Mouse (Mus musculus) forebrain, postnatal 0 days (tissue): ENCODE data around the gene Pkdrej. TPM values are rescaled to one million over a fixed set of nuclear protein-coding genes. Genes with fewer than 3 reads are reported as not detected.
A peak's percentile ranks its signal among the peaks of the same experiment; 100 is the strongest.

Experiments
- ATAC-seq: fragments of 200-750 bp; cut with Nextera tagmentation; 2 replicates; pipeline ENCODE4 v1.8.0; 2017; ENCODE audit warnings: mild to moderate bottlenecking, moderate library complexity
- DNase-seq: peaks from one replicate; pipeline ENCODE4 v3.0.0-alpha.2; 2015
- H3K27ac ChIP-seq: fragments of 300-500 bp; sonication (generic); 2 replicates; pipeline ENCODE4 v1.5.1; 2014; ENCODE audit warnings: low read depth, mild to moderate bottlenecking, antibody characterized with exemption, low read length, moderate library complexity, mixed read lengths
- H3K27me3 ChIP-seq: fragments of 300-500 bp; sonication (generic); 2 replicates; pipeline ENCODE4 v1.6.1; 2014; ENCODE audit warnings: mild to moderate bottlenecking, low read length, mixed read lengths; ENCODE audit not compliant: insufficient read depth
- H3K36me3 ChIP-seq: fragments of 300-500 bp; sonication (generic); 2 replicates; pipeline ENCODE4 v1.6.1; 2014; ENCODE audit warnings: mild to moderate bottlenecking, moderate library complexity; ENCODE audit not compliant: insufficient read depth
- H3K4me1 ChIP-seq: fragments of 300-500 bp; sonication (generic); 2 replicates; pipeline ENCODE4 v1.6.1; 2014; ENCODE audit warnings: antibody characterized with exemption; ENCODE audit not compliant: insufficient read depth
- H3K4me2 ChIP-seq: fragments of 300-500 bp; sonication (generic); 2 replicates; pipeline ENCODE4 v1.6.1; 2014; ENCODE audit warnings: low read depth, mild to moderate bottlenecking, moderate library complexity
- H3K4me3 ChIP-seq: fragments of 300-500 bp; sonication (generic); 2 replicates; pipeline ENCODE4 v1.5.1; 2014; ENCODE audit warnings: low read depth, low read length, mixed read lengths
- H3K9ac ChIP-seq: fragments of 300-500 bp; sonication (generic); 2 replicates; pipeline ENCODE4 v1.6.1; 2014; ENCODE audit warnings: mild to moderate bottlenecking
- H3K9me3 ChIP-seq: fragments of 300-500 bp; sonication (generic); 2 replicates; pipeline ENCODE4 v1.6.1; 2016; ENCODE audit warnings: low read length
- CTCF ChIP-seq: sonication (generic); IDR thresholded peaks from 2 replicates; pipeline ENCODE4 v1.5.1; 2016; ENCODE audit warnings: antibody characterized with exemption, control low read depth, low read depth
- WGBS: fragments of 180-500 bp; shearing (Covaris S2); extraction: QIAGEN DNeasy Blood & Tissue Kit; methylation state at CpG from one replicate; pipeline ENCODE4 v1.1.7; 2014; 5-methylcytosine and 5-hydroxymethylcytosine counted together
- polyA plus RNA-seq: library from polyadenylated mRNA; unstranded; fragments of >200 nt; fragmentation: Nextera tagmentation; extraction: Ambion mirVana; gene quantifications from 2 replicates; pipeline ENCODE4 v1.2.1, GENCODE M21; 2015
- total RNA-seq: library from RNA; depleted of rRNA; stranded (reverse); fragments of >200 nt; gene quantifications from 2 replicates; pipeline ENCODE4 v1.2.3, GENCODE M21; 2014

Pkdrej gene
- total and polyA plus RNA-seq, 2 experiments from 2014 or later, result 0.12 to 0.14 TPM

- ATAC-seq (no peak), DNase-seq (no peak)
- H3K9ac ChIP-seq, result no peak overlapping the region
- H3K4me3 ChIP-seq, result no peak overlapping the region
- no peak overlapping the region for H3K4me2 ChIP-seq
- H3K36me3 ChIP-seq, result no peaks in the 10 kb centered on the region
- no peak overlapping the region for H3K27ac ChIP-seq
- 73% methylated on average over 5 of the region's 5 CpGs for WGBS
- H3K9me3 ChIP-seq, result no peaks in the 10 kb centered on the region
- no peak for TF ChIP-seq CTCF
- H3K27me3 ChIP-seq, result no peaks in the 10 kb centered on the region
- H3K4me1 ChIP-seq, result peaks cover 9% of the 10 kb centered on the region; the same call in 1 of the 2 replicates
Observed at GRCm38 (mm10) chr15:85829470-85829869, 7.9 kb upstream of the Pkdrej start.

GRCm38 (mm10) chr15:85828071-85828470 lies 6.5 kb upstream of the Pkdrej start:
- H3K9ac ChIP-seq, result no peak overlapping the region
- no peak for DNase-seq
- H3K4me2 ChIP-seq, result no peak overlapping the region
- no peaks in the 10 kb centered on the region for H3K36me3 ChIP-seq
- no peaks in the 10 kb centered on the region for H3K9me3 ChIP-seq
- no peak overlapping the region for H3K4me3 ChIP-seq
- H3K27me3 ChIP-seq, result no peaks in the 10 kb centered on the region
- WGBS, result 86% methylated on average over 4 of the region's 4 CpGs
- peaks cover 9% of the 10 kb centered on the region; the same call in 1 of the 2 replicates for H3K4me1 ChIP-seq
- no peak for ATAC-seq
- no peak overlapping the region for H3K27ac ChIP-seq
- no peak for TF ChIP-seq CTCF

DNA sequence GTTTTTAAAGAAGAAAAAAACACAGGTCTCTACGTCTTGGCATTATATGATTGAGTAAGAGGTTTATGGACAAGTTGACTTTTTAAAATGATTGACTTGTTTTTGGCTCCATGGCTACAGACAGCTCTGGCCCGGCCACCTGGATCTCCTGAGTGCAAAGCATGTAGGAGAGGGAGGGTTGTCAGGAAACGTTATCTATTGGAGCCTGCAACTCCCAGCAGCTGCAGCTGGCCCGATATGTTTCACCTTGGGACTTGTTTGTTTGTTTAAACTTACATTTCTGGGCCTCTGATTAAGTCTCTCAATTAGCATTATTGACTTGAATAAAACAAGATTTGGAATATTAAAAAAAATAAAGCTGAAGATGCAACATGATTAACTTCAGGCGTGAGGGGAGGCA lies 5.1 kb upstream of the Pkdrej start:
- Histone ChIP-seq H3K4me3 (no peak overlapping the region), H3K9ac (no peak overlapping the region), H3K36me3 (no peaks in the 10 kb centered on the region), H3K4me2 (no peak overlapping the region), H3K27me3 (no peaks in the 10 kb centered on the region), H3K4me1 (0 out of 2 replicates have a peak, but pooled peaks cover 3% of the 10 kb centered on the region), H3K9me3 (no peaks in the 10 kb centered on the region), H3K27ac (no peak overlapping the region)
- ATAC-seq (no peak), DNase-seq (no peak)
- no peak for TF ChIP-seq CTCF
- 80% methylated on average over 5 of the region's 5 CpGs for WGBS

DNA sequence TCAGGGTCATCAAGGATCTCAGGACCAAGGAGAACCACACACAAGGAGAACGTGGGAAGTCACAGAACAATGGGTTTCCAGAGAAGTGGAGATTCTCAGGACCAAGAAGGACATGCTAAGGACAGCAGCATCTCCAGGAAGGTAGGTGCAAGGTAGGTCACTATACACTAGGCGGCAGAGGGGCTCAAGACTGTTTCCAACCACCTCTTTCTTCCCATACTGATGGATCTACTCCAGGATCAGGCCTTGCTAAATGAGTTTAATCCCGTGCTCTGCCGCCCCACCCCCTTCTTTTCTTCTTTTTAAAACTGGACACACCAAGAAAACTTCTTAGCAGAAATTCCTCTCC lies 451 bp upstream of the Pkdrej start:
- DNase-seq (no peak), ATAC-seq (peak; percentile 45; the same call in 1 of the 2 replicates)
- Histone ChIP-seq H3K4me1 (no peaks in the 10 kb centered on the region), H3K9me3 (0 out of 2 replicates have a peak, but pooled peaks cover 5% of the 10 kb centered on the region), H3K36me3 (no peaks in the 10 kb centered on the region), H3K27me3 (peaks cover 6% of the 10 kb centered on the region; the same call in 1 of the 2 replicates), H3K4me2 (peak overlapping the region; percentile 83), H3K27ac (no peak overlapping the region), H3K4me3 (peak overlapping the region; percentile 43), H3K9ac (peak overlapping the region; percentile 57)
- WGBS, result 15% methylated on average over 4 of the region's 4 CpGs
- TF ChIP-seq CTCF, result 0 out of 2 replicates have a peak, but pooled peaks have one; percentile 24

DNA sequence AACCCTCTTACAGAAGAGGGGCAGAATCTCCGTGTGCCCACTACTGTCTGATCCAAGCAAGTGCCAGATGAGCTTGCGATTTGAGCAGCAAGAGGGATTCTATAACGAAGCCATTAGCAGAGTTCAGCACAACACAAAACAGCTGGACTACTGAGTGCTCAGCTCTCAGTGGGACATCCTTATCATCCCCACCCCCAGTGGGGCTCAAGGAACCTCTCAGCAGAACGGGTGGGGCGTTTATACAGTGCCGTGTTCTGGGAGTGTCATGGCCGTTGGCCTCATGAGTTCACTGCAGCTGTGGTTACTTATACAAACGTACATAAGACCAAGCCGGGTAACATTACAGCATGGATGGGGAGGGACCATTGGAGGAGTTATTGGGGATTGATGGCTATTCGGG lies 8.1 kb downstream of the Pkdrej start:
- ATAC-seq (no peak), DNase-seq (no peak)
- no peak overlapping the region for H3K4me2 ChIP-seq
- no peak overlapping the region for H3K27ac ChIP-seq
- TF ChIP-seq CTCF, result no peak
- no peak overlapping the region for H3K9ac ChIP-seq
- 0 out of 2 replicates have a peak, but pooled peaks cover 2% of the 10 kb centered on the region for H3K9me3 ChIP-seq
- no peaks in the 10 kb centered on the region for H3K36me3 ChIP-seq
- no peaks in the 10 kb centered on the region for H3K27me3 ChIP-seq
- H3K4me3 ChIP-seq, result no peak overlapping the region
- WGBS, result 68% methylated on average over 10 of the region's 10 CpGs
- peaks cover 7% of the 10 kb centered on the region; the same call in 1 of the 2 replicates for H3K4me1 ChIP-seq

DNA sequence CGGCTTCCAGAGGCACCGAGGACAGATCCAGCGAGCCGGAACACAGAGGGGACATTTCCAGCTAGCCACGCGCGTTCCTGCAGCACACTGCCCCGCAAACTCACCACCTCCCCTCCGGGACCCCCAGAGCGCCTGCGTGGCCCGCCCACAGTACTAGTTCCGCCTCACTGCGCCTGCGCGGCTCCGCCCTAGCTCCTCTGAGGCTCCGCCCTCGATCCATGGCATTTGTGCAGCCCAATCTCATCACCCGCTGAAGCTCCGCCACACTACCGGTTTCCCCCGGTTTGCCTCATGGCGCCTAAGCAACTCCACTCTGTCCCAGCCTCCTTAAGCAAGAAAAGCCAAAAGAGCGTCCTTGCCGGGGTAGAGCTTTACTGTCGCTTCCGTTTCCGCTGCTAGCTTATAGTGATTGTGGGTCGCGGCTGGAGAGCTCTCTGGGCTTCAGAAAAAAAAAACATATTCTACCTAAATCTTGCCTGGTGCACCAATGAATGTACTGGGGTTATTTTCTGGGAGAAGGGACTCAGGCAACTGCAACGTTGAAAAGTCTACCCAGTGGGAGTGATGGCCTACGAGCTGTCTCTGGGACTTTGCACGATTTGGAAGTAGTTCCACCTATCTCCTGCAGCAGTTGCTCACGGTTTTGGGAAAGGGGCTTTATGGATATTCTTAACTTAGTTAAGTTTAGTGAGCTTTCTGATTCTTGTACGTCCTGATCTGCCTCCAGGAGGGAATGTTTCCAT lies 9.8 kb downstream of the Pkdrej start, which contains the start of gene Cdpf1:
Cdpf1 (minus strand) TSS at position 163 of the 743 bp plus-strand sequence.
- peak; percentile 97 for ATAC-seq
- 2% methylated on average over 36 of the region's 36 CpGs for WGBS
- Histone ChIP-seq H3K4me1 (peaks cover 7% of the 10 kb centered on the region; the same call in 1 of the 2 replicates), H3K9me3 (no peaks in the 10 kb centered on the region), H3K4me2 (peak within 1 kb of the TSS; percentile 75), H3K36me3 (no peaks in the 10 kb centered on the region), H3K27ac (peak within 1 kb of the TSS; percentile 96), H3K27me3 (no peaks in the 10 kb centered on the region), H3K4me3 (peak within 1 kb of the TSS; percentile 69), H3K9ac (peak within 1 kb of the TSS; percentile 88)
- peak; percentile 24 for TF ChIP-seq CTCF
- DNase-seq, result peak; percentile 100

- peak overlapping the region; percentile 69 for H3K4me3 ChIP-seq
- no peaks in the 10 kb centered on the region for H3K9me3 ChIP-seq
- DNase-seq (peak; percentile 84), ATAC-seq (peak; percentile 76)
- no peaks in the 10 kb centered on the region for H3K27me3 ChIP-seq
- peak overlapping the region; percentile 96 for H3K27ac ChIP-seq
- 0 out of 2 replicates have a peak, but pooled peaks have one; percentile 14 for TF ChIP-seq CTCF
- H3K4me1 ChIP-seq, result peaks cover 7% of the 10 kb centered on the region; the same call in 1 of the 2 replicates
- H3K4me2 ChIP-seq, result peak overlapping the region; percentile 75
- no peaks in the 10 kb centered on the region for H3K36me3 ChIP-seq
- peak overlapping the region; percentile 88 for H3K9ac ChIP-seq
- 6% methylated on average over 36 of the region's 36 CpGs for WGBS
Observed at GRCm38 (mm10) chr15:85810806-85811521, 10.6 kb downstream of the Pkdrej start.
